Mouse (Mus musculus): ENCODE results near the gene Ackr3. TPM values are rescaled to one million over a fixed set of nuclear protein-coding genes. Genes with fewer than 3 reads are reported as not detected.

Ackr3 gene
- polyA plus RNA-seq, 1 experiment = 20.4 TPM

- DNase-seq (ENCODE audit: extremely low spot score in 1 of 2, low spot score in 1 of 2) = no peak
Measured at GRCm38 (mm10) chr1:90248966-90249735, 45.4 kb downstream of the Ackr3 start.

- no peak for DNase-seq (ENCODE audit: extremely low spot score in 1 of 2, low spot score in 1 of 2)
Measured at GRCm38 (mm10) chr1:90250419-90250818, 46.6 kb downstream of the Ackr3 start.

DNA sequence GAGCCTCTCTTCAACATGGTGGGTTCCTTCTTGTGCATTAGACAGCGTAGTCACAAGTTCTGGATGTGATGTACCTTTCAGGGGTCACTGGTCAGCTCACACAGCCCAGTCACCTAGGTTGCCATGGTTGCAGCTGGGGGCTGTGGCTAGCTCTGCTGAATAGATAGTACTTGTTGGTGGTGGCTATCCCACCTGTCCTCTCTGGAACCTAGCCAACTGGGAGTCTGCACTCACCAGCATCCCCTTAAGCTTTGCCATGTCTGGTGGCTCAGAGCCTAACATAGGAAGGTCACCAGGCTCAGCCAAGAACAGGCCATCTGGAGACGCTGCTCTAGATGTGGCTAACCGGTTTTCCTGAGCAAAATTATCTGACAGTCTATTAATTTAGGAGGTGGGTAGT is 47.4 kb downstream of the Ackr3 start:
- DNase-seq (ENCODE audit: extremely low spot score in 1 of 2, low spot score in 1 of 2) = no peak

DNA sequence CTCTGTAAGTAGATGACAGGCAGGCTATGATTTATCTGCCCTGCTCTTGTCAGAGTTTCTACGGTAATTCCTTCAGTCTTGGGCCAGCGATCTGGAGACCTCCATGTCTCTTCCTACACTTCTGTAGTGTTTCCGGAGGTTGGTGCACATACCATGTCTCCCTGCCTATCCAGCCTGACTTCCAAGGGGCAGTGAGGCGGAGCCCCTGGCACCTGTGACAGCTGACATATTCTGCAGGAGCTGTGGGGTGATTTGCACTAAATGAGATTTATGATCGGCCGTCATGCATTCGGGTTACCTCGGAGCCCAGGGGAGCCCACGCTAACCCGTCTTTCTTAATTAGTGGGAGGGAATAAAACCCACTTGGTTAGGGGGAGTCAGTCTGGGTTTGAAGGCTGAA is 49.7 kb downstream of the Ackr3 start:
- DNase-seq (ENCODE audit: extremely low spot score in 1 of 2, low spot score in 1 of 2) = no peak

DNA sequence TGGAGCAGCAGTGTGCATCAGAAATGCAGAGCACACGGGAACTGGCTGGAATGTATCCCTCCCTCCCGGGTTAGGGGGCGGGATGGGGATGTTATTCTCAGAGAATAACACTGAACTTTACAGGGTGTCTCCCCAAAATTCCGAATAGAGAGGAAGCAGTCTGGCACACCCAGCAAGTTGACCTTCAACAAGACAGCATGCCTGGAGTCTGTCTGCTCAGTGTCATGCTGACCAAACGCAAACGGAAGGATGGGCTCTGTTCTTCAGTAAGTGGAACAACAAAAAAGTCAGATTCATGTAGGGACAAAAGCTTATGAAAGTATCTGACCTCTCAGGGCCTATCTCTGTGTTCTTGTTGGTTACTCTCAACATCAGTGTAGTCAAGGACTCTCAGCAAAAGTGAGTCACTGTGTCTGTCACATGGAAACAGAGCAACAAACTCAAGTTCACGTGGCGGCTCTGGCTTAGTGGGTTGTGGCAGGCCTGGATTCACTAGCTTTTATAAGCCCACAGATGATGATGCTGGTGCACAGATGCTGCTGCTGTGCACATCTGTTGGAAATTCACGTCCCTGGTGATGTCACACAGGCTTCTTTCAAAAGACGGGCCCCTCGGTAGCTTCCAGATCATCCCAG is 54.6 kb downstream of the Ackr3 start:
- DNase-seq (ENCODE audit: extremely low spot score in 1 of 2, low spot score in 1 of 2) = no peak

DNA sequence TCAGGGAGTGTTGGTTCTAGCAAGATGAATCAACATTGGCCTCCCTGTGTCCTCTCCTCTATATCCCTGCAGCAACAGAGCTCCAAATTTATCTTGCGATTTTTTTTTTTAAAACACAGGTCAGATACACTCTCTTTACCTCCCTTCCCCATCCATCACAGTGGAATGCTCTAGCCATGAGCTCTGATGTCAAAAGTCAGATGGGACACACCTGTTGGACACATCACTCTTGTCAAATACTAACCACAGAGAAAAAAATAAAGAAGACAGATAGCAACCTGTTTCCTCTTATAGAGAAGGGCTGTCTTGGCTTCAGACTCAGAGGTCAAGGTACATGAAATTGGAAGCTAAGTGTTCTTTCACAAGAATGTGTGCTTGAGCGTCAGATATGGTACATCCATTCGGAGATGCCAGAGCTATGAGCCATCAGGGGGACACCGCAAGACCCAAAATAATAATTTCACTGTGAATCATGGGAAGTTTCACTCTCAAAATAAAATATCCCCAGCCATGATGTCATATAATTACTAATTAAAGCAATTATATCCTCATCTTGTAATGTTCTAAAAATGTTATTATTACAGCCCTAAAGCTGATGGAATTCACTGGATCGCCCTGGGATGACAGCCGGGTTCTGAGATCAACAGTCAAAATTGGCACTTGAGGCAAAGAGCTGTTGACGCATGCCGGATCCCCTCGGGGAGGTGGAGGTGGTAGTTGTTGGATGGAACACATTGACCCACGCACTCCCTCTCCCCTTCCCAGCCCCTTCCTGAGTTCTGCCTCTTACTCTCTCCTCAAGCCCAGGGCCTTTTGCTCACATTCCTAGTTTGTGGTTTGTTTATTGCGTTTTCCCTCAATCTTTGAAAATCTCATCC is 57.2 kb downstream of the Ackr3 start:
- DNase-seq (ENCODE audit: extremely low spot score in 1 of 2, low spot score in 1 of 2) = no peak

DNA sequence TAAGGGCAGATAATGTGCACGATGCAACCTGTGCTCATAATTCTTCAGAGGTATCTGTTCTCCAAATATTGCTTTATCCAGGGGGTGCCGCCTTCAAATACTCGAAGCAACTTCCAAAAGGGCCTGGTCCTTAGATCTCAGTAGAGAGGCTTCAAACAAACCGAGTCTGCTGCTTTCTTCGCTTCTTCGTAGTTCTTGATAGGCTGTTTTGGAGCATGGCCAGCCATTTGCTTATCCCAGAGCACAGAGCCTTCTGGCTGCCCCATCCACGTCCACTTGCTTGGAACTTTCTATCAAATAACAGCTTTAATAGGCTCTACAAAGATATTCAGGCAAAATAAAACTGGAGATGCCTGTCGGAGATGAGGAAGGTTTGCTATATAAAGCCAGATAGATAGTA is 58.6 kb downstream of the Ackr3 start:
- no peak for DNase-seq (ENCODE audit: extremely low spot score in 1 of 2, low spot score in 1 of 2)

Other genes starting within 250 kb of the Ackr3 start
- 0.99 and 1.0 TPM in 2 replicates for gene Asb18, start 189.3 kb upstream of the Ackr3 start, polyA plus RNA-seq (2012; rRNA removed)
- gene Iqca, start 50.6 kb upstream of the Ackr3 start, polyA plus RNA-seq (2012; rRNA removed) = 0.56 and 0.92 TPM in 2 replicates